Mouse (Mus musculus) CH12.LX (cell line): Measurements from ENCODE around the gene Parp3.

Source experiments
- CTCF ChIP-seq, 2 experiments: IDR thresholded peaks in 1 of 2; conservative IDR thresholded peaks in 1 of 2; 2 replicates each; pipeline ENCODE4 v1.5.1; 2011 to 2012; ENCODE audit warnings: low read depth in 2 of 2, low read length in 2 of 2, improper control_type of control experiment in 1 of 2, inconsistent platforms in 1 of 2, mild to moderate bottlenecking in 1 of 2, moderate library complexity in 1 of 2
- MXI1 ChIP-seq: IDR thresholded peaks from 2 replicates; pipeline ENCODE4 v1.6.1; 2011; ENCODE audit warnings: mild to moderate bottlenecking, low read depth, low read length, improper control_type of control experiment
- NRF1 ChIP-seq: IDR thresholded peaks from 2 replicates; pipeline ENCODE4 v1.6.1; 2014; ENCODE audit warnings: low read depth, mild to moderate bottlenecking, inconsistent platforms, low read length, improper control_type of control experiment, moderate library complexity
- POLR2A ChIP-seq: IDR thresholded peaks from 2 replicates; pipeline ENCODE4 v1.6.1; 2011; ENCODE audit warnings: low read depth, mild to moderate bottlenecking, improper control_type of control experiment, low read length
- USF2 ChIP-seq: conservative IDR thresholded peaks from 2 replicates; pipeline ENCODE4 v1.6.1; 2011; ENCODE audit warnings: low read depth, low read length, improper control_type of control experiment

DNA sequence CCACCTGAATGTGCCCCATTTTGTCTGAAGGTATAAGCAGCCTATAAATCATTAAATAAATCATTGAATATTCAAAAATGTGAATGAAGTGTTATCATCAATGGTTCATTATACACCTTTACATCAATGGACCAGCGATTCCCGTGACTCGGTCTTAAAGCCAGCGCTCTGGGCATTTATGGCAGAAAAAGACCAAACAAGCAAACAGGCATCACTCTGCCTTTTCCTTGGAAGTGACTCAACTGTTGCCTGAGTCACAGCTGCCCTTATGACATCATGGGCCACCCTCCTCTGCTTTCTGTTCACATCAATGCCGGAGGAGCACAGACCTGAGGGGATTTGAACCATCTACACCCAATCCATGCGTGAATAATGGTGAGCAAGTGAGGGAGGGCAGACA, 22.9 kb upstream of the Parp3 start, which contains the start of gene Iqcf1:
- TF ChIP-seq CTCF (conservative IDR thresholded peaks at IDR 0.05 in 1 of 2, IDR thresholded peaks at IDR 0.05 in 1 of 2; ENCODE audit: low read depth in 2 of 2, low read length in 2 of 2) (no peak), NRF1 (no peak), POLR2A (no peak), USF2 (no peak), MXI1 (no peak)
